Mouse (Mus musculus): ENCODE measurements around the gene Atp8a2. TPM values are rescaled to one million over a fixed set of nuclear protein-coding genes. Genes with fewer than 3 reads are reported as not detected.

The Atp8a2 gene
- polyA plus RNA-seq, 1 experiment, result 0.01 TPM

DNA sequence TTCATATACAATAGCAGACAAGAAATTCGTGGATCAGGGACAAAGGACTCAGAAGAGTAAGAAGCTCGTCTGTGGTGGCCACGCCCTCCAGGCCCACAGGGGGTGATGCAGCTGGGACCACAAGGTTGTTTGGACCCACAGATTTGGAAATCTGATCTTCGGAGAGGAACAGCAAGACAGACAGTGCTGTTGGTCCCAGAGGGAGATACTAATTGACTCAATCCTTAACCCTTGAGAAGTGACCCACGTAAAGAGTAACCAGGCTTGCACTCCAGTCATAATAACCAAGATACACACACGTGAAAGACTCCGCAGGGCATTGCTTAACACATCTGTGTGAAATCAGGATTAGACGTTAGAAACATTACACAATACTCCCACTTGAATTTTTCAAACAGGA lies 605.1 kb downstream of the Atp8a2 start:
- peaks cover 64% of the 10 kb centered on the region for H3K36me3 ChIP-seq (ENCODE audit: control insufficient read depth)
- H3K4me1 ChIP-seq (ENCODE audit: control insufficient read depth), result peaks cover 8% of the 10 kb centered on the region
- no peak overlapping the region for H3K4me3 ChIP-seq (replicated peaks)
- TF ChIP-seq TAL1 (IDR thresholded peaks at IDR 0.05; ENCODE audit: low read length), result no peak
- TF ChIP-seq GATA1 (IDR thresholded peaks at IDR 0.05; ENCODE audit: low read length), result no peak
- no peaks in the 10 kb centered on the region for H3K27me3 ChIP-seq (ENCODE audit: control insufficient read depth)
- no peaks in the 10 kb centered on the region for H3K9me3 ChIP-seq (ENCODE audit: control insufficient read depth, low read length)

DNA sequence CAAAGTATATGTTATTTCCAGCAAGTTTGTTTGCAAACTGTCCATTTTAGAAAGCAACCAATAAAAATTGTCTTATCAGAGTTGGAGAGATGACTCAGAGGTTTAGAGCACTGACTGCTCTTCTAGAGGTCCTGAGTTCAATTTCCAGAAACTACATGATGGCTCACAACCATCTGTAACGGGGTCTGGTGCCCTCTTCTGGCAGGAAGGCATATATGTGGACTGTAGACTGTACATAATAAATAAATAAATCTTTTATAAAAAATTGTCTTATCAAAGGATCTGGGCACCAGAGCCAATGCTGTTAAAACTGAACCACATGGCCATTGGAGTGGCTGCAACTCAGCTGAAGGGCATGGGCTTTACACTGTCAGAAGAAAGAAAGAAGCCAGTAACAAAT lies 606.4 kb downstream of the Atp8a2 start:
- H3K4me1 ChIP-seq (ENCODE audit: control insufficient read depth), result no peaks in the 10 kb centered on the region
- TF ChIP-seq TAL1 (IDR thresholded peaks at IDR 0.05; ENCODE audit: low read length), result no peak
- no peak for TF ChIP-seq GATA1 (IDR thresholded peaks at IDR 0.05; ENCODE audit: low read length)
- no peaks in the 10 kb centered on the region for H3K27me3 ChIP-seq (ENCODE audit: control insufficient read depth)
- H3K36me3 ChIP-seq (ENCODE audit: control insufficient read depth), result peaks cover 74% of the 10 kb centered on the region
- no peak overlapping the region for H3K4me3 ChIP-seq (replicated peaks)
- no peaks in the 10 kb centered on the region for H3K9me3 ChIP-seq (ENCODE audit: control insufficient read depth, low read length)

Other genes starting within 250 kb of the Atp8a2 start
- not detected in 2 replicates for gene Nupl1, start 54.3 kb upstream of the Atp8a2 start, polyA plus RNA-seq (2012)
- 0.37 and 0.49 TPM in 2 replicates for gene Gm49336, start 54.3 kb upstream of the Atp8a2 start, polyA plus RNA-seq (2012)
- 0.15 and 0.20 TPM in 2 replicates for gene Mtmr6, start 68.0 kb upstream of the Atp8a2 start, polyA plus RNA-seq (2012)
- not detected in 2 replicates for gene Amer2, start 176.1 kb upstream of the Atp8a2 start, polyA plus RNA-seq (2012)